Comparison of ENCODE assay signal across 8 mouse cellular contexts in the genomic region with DNA sequence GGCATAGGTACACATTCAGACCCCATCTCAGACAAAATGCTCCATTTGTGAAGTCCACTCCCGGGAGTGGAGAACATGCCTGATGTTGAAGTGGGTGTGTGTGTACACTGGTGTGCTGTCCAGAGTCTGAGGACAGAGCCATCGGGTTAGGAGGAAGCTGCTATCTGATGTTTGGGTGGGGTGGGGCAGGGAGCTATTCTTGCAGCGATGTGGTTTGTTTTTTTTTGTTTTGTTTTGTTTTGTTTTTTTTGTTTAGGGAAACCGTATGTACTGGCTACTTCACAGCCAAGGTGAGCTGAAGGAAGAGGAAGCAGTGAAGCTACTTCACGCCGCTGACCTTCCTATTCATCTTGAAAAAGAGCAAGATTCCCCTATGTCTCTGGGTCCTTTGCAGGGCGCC. TPM values are rescaled to one million over a fixed set of nuclear protein-coding genes. Genes with fewer than 3 reads are reported as not detected.
DNase-seq lines count a peak whose midpoint lies in the region; ATAC-seq and TF ChIP-seq lines count a peak whose summit lies in the region.

No protein-coding gene starts in this region.

- H3K9ac ChIP-seq in ES-Bruce4 (ENCODE audit: low read depth, poor library complexity, severe bottlenecking): peak overlapping the region; percentile 96
- peak overlapping the region; percentile 97 for H3K9ac ChIP-seq in forebrain, embryonic 16.5 days (replicated peaks; ENCODE audit: low read depth, low read length)
- peak overlapping the region; percentile 94 for H3K9ac ChIP-seq in liver, embryonic 12.5 days

- H3K4me3 ChIP-seq in ES-Bruce4 (ENCODE audit: low read depth, low read length): peak overlapping the region; percentile 98
- H3K4me3 ChIP-seq in forebrain, embryonic 16.5 days (replicated peaks; ENCODE audit: low read length): peak overlapping the region; percentile 99
- peak overlapping the region; percentile 88 for H3K4me3 ChIP-seq in liver, embryonic 12.5 days

- DNase-seq in A20 (ENCODE audit: low read depth, low spot score): peak; percentile 67
- no peak for DNase-seq in layer of hippocampus, postnatal 25 days (ENCODE audit: extremely low spot score in 1 of 2, low spot score in 1 of 2)
- no peak for DNase-seq in gastrocnemius, postnatal 36 days
- no peak for DNase-seq in embryo, embryonic 11 days

- 12% methylated on average over 7 of the region's 7 CpGs for WGBS in forebrain, embryonic 16.5 days
- 1% methylated on average over 7 of the region's 7 CpGs for WGBS in liver, embryonic 12.5 days (ENCODE audit: insufficient replicate concordance)

- peak overlapping the region; percentile 76; the same call in 1 of the 2 replicates for H3K27ac ChIP-seq in ES-Bruce4 (ENCODE audit: insufficient read depth, low read length)
- peak overlapping the region; percentile 91 for H3K27ac ChIP-seq in forebrain, embryonic 16.5 days (ENCODE audit: low read length)
- peak overlapping the region; percentile 88 for H3K27ac ChIP-seq in liver, embryonic 12.5 days

- no peaks in the 10 kb centered on the region for H3K27me3 ChIP-seq in ES-Bruce4 (ENCODE audit: control insufficient read depth, insufficient read depth, low read length, poor library complexity, severe bottlenecking)
- no peaks in the 10 kb centered on the region for H3K27me3 ChIP-seq in forebrain, embryonic 16.5 days (replicated peaks; ENCODE audit: control insufficient read depth, insufficient read depth, low read length)
- H3K27me3 ChIP-seq in liver, embryonic 12.5 days (replicated peaks): no peaks in the 10 kb centered on the region

- peak overlapping the region; percentile 84 for H3K4me2 ChIP-seq in forebrain, embryonic 16.5 days (ENCODE audit: low read length)
- peak overlapping the region; percentile 90 for H3K4me2 ChIP-seq in liver, embryonic 12.5 days

- ATAC-seq in forebrain, embryonic 16.5 days: no peak
- ATAC-seq in liver, embryonic 12.5 days: no peak
- peak; percentile 10; the same call in 1 of the 2 replicates for ATAC-seq in neutrophil, adult 5-6 weeks (ENCODE audit: extremely low read depth, insufficient number of reproducible peaks, low FRiP score, poor library complexity, severe bottlenecking)

- peaks cover 7% of the 10 kb centered on the region for H3K36me3 ChIP-seq in ES-Bruce4 (ENCODE audit: control insufficient read depth, insufficient read depth, low read length, poor library complexity, severe bottlenecking)
- no peaks in the 10 kb centered on the region for H3K36me3 ChIP-seq in forebrain, embryonic 16.5 days (ENCODE audit: control insufficient read depth, insufficient read depth)
- 0 out of 2 replicates have a peak, but pooled peaks cover 10% of the 10 kb centered on the region for H3K36me3 ChIP-seq in liver, embryonic 12.5 days

- no peak for TF ChIP-seq CTCF in ES-Bruce4 (IDR thresholded peaks at IDR 0.05; ENCODE audit: low read depth, low read length)

- no peaks in the 10 kb centered on the region for H3K4me1 ChIP-seq in ES-Bruce4 (ENCODE audit: control insufficient read depth, insufficient read depth, low read length)
- H3K4me1 ChIP-seq in forebrain, embryonic 16.5 days (replicated peaks; ENCODE audit: control insufficient read depth, insufficient read depth, low read length): peaks cover 24% of the 10 kb centered on the region
- H3K4me1 ChIP-seq in liver, embryonic 12.5 days: peaks cover 43% of the 10 kb centered on the region

- TF ChIP-seq EP300 in ES-Bruce4 (IDR thresholded peaks at IDR 0.05; ENCODE audit: insufficient read depth, low read depth, low read length): 0 out of 2 replicates have a peak, but pooled peaks have one; percentile 6

- no peak for TF ChIP-seq POLR2A in ES-Bruce4 (IDR thresholded peaks at IDR 0.05; ENCODE audit: insufficient read depth, low read length)

- intact Hi-C loops in gastrocnemius, postnatal 36 days (cut with DNase I): no loop called here

- no peaks in the 10 kb centered on the region for H3K9me3 ChIP-seq in ES-Bruce4 (replicated peaks; ENCODE audit: control insufficient read depth, insufficient read depth, low read length, poor library complexity, severe bottlenecking)
- no peaks in the 10 kb centered on the region for H3K9me3 ChIP-seq in forebrain, embryonic 16.5 days (ENCODE audit: control insufficient read depth, low read length)
- no peaks in the 10 kb centered on the region for H3K9me3 ChIP-seq in liver, embryonic 12.5 days (replicated peaks)

RNA-seq across cellular contexts. Expression of gene Stk38, which starts 1.0 kb away (rescaled TPM):
- polyA plus RNA-seq in ES-Bruce4 (2011; ENCODE audit: insufficient read depth, insufficient read length, low read depth, missing spikeins): 171 TPM in 2 replicates
- 129 and 136 TPM in 2 replicates for polyA plus RNA-seq in forebrain, embryonic 16.5 days (2015; fragmentation: Nextera tagmentation; extraction: Ambion mirVana)
- polyA plus RNA-seq in liver, embryonic 12.5 days (2016; fragmentation: Nextera tagmentation; extraction: Ambion mirVana): 56.7 and 58.2 TPM in 2 replicates
- total RNA-seq in neutrophil, adult 5-6 weeks (2017): 394 and 412 TPM in 2 replicates
- total RNA-seq in layer of hippocampus, postnatal 25 days (2021): 10 to 100 TPM; 36.7 to 59.1 TPM
- 10 to 100 TPM; 23.0 to 26.1 TPM for total RNA-seq in gastrocnemius, postnatal 36 days (2021)

RNA-seq across cellular contexts. Expression of gene Srsf3, which starts 25.6 kb away (rescaled TPM):
- 541 and 557 TPM in 2 replicates for polyA plus RNA-seq in ES-Bruce4 (2011; ENCODE audit: insufficient read depth, insufficient read length, low read depth, missing spikeins)
- polyA plus RNA-seq in forebrain, embryonic 16.5 days (2015; fragmentation: Nextera tagmentation; extraction: Ambion mirVana): 571 and 653 TPM in 2 replicates
- 372 and 377 TPM in 2 replicates for polyA plus RNA-seq in liver, embryonic 12.5 days (2016; fragmentation: Nextera tagmentation; extraction: Ambion mirVana)
- total RNA-seq in neutrophil, adult 5-6 weeks (2017): 576 and 624 TPM in 2 replicates
- total RNA-seq in layer of hippocampus, postnatal 25 days (2021): 100 to 1,000 TPM; 125 to 140 TPM
- total RNA-seq in gastrocnemius, postnatal 36 days (2021): 10 to 100 TPM; 32.6 to 42.1 TPM

RNA-seq across cellular contexts. Expression of gene Kctd20, which starts 55.1 kb away (rescaled TPM):
- 75.3 and 77.9 TPM in 2 replicates for polyA plus RNA-seq in ES-Bruce4 (2011; ENCODE audit: insufficient read depth, insufficient read length, low read depth, missing spikeins)
- polyA plus RNA-seq in forebrain, embryonic 16.5 days (2015; fragmentation: Nextera tagmentation; extraction: Ambion mirVana): 123 and 135 TPM in 2 replicates
- polyA plus RNA-seq in liver, embryonic 12.5 days (2016; fragmentation: Nextera tagmentation; extraction: Ambion mirVana): 87.0 and 92.4 TPM in 2 replicates
- total RNA-seq in neutrophil, adult 5-6 weeks (2017): 117 and 123 TPM in 2 replicates
- total RNA-seq in layer of hippocampus, postnatal 25 days (2021): 10 to 100 TPM; 67.1 to 75.4 TPM
- total RNA-seq in gastrocnemius, postnatal 36 days (2021): 10 to 100 TPM; 32.2 to 36.7 TPM
